In the genomic region with DNA sequence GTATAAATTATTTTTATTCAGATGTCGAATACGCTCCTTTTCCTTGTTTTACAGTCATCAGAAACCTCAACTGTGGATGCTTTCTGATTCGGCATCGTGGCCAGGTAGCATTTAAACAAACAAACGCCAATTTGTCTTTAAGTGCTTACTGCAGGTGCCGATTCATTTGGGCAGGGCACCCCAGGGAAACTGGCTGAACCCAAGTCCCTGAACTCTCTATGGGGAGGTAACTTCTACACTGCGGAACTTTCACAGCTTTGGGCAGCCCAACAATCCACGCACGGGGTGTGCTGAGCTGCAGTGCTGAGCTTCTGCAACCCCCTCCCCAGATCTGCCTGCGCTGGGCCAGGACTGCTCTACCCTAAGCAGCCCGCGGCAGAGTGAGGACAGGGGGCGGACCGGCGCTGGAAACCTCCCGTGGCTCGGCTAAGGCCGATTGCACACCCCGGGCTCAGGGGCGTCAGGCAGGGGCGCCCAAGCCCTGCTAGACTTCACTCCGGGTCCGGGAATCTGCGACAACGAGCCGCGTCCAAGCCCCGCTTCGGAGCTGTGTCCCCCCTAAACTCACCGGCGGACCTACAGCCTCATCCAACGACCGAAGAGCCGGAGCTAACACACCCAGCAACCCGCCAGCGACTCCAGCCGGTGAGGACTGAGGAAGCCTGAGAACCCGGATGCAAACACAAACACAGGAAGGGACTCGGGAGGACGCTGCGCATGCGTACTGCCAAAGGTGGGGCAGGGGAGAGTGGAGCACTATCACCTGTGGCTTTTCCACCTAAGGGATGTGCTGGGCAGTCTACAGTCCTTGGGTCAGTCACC, we compare ENCODE assay signal across 8 mouse cellular contexts. TPM values are rescaled to one million over a fixed set of nuclear protein-coding genes. Genes with fewer than 3 reads are reported as not detected.
DNase-seq lines count a peak whose midpoint lies in the region; ATAC-seq and TF ChIP-seq lines count a peak whose summit lies in the region.

A gene (minus strand): TSS at position 701 of the 822 bp plus-strand sequence.

- WGBS in bone marrow, adult 2 months, result 2% methylated on average over 42 of the region's 42 CpGs
- WGBS in kidney, embryonic 14.5 days, result 5% methylated on average over 42 of the region's 42 CpGs
- 2% methylated on average over 42 of the region's 42 CpGs for WGBS in limb, embryonic 15.5 days

- no peak for TF ChIP-seq CTCF in bone marrow, adult 2 months (IDR thresholded peaks at IDR 0.05; ENCODE audit: control insufficient read depth, insufficient read depth, low read length)
- no peak for TF ChIP-seq CTCF in embryonic fibroblast, embryonic 13.5 days (IDR thresholded peaks at IDR 0.05; ENCODE audit: borderline replicate concordance, insufficient read depth, low read length)

- peak; percentile 97 for ATAC-seq in kidney, embryonic 14.5 days (ENCODE audit: low FRiP score, low TSS enrichment)
- ATAC-seq in limb, embryonic 15.5 days (ENCODE audit: insufficient number of reproducible peaks, low FRiP score, low TSS enrichment, low read depth), result peak; percentile 84

- peak; percentile 90 for DNase-seq in 416B (ENCODE audit: low read depth)
- DNase-seq in heart, adult 9 months (ENCODE audit: low spot score in 2 of 2), result peak; percentile 83 to 91
- peak; percentile 24 to 33 for DNase-seq in monocyte, adult 2 months (ENCODE audit: low read depth in 1 of 2, low spot score in 2 of 2)
- peak; percentile 76 to 80 for DNase-seq in spleen, postnatal 36 days (ENCODE audit: low spot score in 2 of 2)

- H3K9ac ChIP-seq in kidney, embryonic 14.5 days (ENCODE audit: low read depth, low read length), result peak within 1 kb of the TSS; percentile 83
- H3K9ac ChIP-seq in limb, embryonic 15.5 days, result peak within 1 kb of the TSS; percentile 71

- H3K27ac ChIP-seq in bone marrow, adult 2 months (ENCODE audit: control insufficient read depth, insufficient read depth, low read depth, low read length, poor library complexity), result no peak within 1 kb of the TSS
- H3K27ac ChIP-seq in embryonic fibroblast, embryonic 13.5 days (ENCODE audit: insufficient read depth, low read length), result no peak within 1 kb of the TSS
- peak within 1 kb of the TSS; percentile 71 for H3K27ac ChIP-seq in kidney, embryonic 14.5 days (ENCODE audit: low read depth, low read length)
- peak within 1 kb of the TSS; percentile 88 for H3K27ac ChIP-seq in limb, embryonic 15.5 days

- H3K27me3 ChIP-seq in kidney, embryonic 14.5 days (ENCODE audit: control insufficient read depth, insufficient read depth, low read length), result no peaks in the 10 kb centered on the region
- no peaks in the 10 kb centered on the region for H3K27me3 ChIP-seq in limb, embryonic 15.5 days

- peaks cover 10% of the 10 kb centered on the region; the same call in 1 of the 2 replicates for H3K36me3 ChIP-seq in kidney, embryonic 14.5 days (ENCODE audit: control insufficient read depth, insufficient read depth, low read length)
- H3K36me3 ChIP-seq in limb, embryonic 15.5 days, result 0 out of 2 replicates have a peak, but pooled peaks cover 4% of the 10 kb centered on the region

- H3K4me3 ChIP-seq in bone marrow, adult 2 months (replicated peaks; ENCODE audit: control insufficient read depth, low read depth, low read length), result peak within 1 kb of the TSS; percentile 70
- H3K4me3 ChIP-seq in embryonic fibroblast, embryonic 13.5 days (ENCODE audit: insufficient read depth, low read length), result peak within 1 kb of the TSS; percentile 88
- peak within 1 kb of the TSS; percentile 79 for H3K4me3 ChIP-seq in kidney, embryonic 14.5 days (ENCODE audit: low read length)
- H3K4me3 ChIP-seq in limb, embryonic 15.5 days, result peak within 1 kb of the TSS; percentile 72

- TF ChIP-seq POLR2A in bone marrow, adult 2 months (IDR thresholded peaks at IDR 0.05; ENCODE audit: borderline replicate concordance, control insufficient read depth, low read depth, low read length), result peak; percentile 49; the same call in 1 of the 2 replicates
- peak; percentile 92 for TF ChIP-seq POLR2A in embryonic fibroblast, embryonic 13.5 days (IDR thresholded peaks at IDR 0.05; ENCODE audit: low read depth, low read length)

- no peaks in the 10 kb centered on the region for H3K9me3 ChIP-seq in kidney, embryonic 14.5 days (ENCODE audit: control insufficient read depth, low read length)
- H3K9me3 ChIP-seq in limb, embryonic 15.5 days, result no peaks in the 10 kb centered on the region

- H3K4me1 ChIP-seq in bone marrow, adult 2 months (ENCODE audit: control insufficient read depth, insufficient read depth, low read length), result peaks cover 1% of the 10 kb centered on the region; the same call in 1 of the 2 replicates
- no peaks in the 10 kb centered on the region for H3K4me1 ChIP-seq in embryonic fibroblast, embryonic 13.5 days (ENCODE audit: control insufficient read depth, insufficient read depth, low read length)
- peaks cover 4% of the 10 kb centered on the region; the same call in 1 of the 2 replicates for H3K4me1 ChIP-seq in kidney, embryonic 14.5 days (ENCODE audit: control insufficient read depth, insufficient read depth, low read length)
- no peaks in the 10 kb centered on the region; the same call in 1 of the 2 replicates for H3K4me1 ChIP-seq in limb, embryonic 15.5 days

- H3K4me2 ChIP-seq in kidney, embryonic 14.5 days (replicated peaks; ENCODE audit: low read depth, low read length), result peak within 1 kb of the TSS; percentile 71
- peak within 1 kb of the TSS; percentile 66 for H3K4me2 ChIP-seq in limb, embryonic 15.5 days

RNA-seq across cellular contexts. Expression of the gene that starts here (rescaled TPM):
- polyA plus RNA-seq in bone marrow, adult 2 months (2011; ENCODE audit: insufficient read depth, insufficient read length, low replicate concordance, missing spikeins), result 0.97 and 11.3 TPM in 2 replicates
- polyA plus RNA-seq in embryonic fibroblast, embryonic 13.5 days (2011; ENCODE audit: insufficient read length, low read depth, missing spikeins), result 32.3 and 35.3 TPM in 2 replicates
- 40.5 and 53.8 TPM in 2 replicates for polyA plus RNA-seq in kidney, embryonic 14.5 days (2014; fragmentation: Nextera tagmentation; extraction: Ambion mirVana)
- 43.7 and 44.0 TPM in 2 replicates for polyA plus RNA-seq in limb, embryonic 15.5 days (2015; fragmentation: Nextera tagmentation; extraction: Ambion mirVana)

Comparison
In these comparisons a context has a peak if more than half of its experiments do, and no peak if none do; other contexts are left out.
1. DNase-seq: peak in every context shown above with its lines; median percentile 90 in 416B; 87 in heart, adult 9 months; 78 in spleen, postnatal 36 days; 28 in monocyte, adult 2 months.
2. H3K27ac ChIP-seq: peak in kidney, embryonic 14.5 days (single experiment) and limb, embryonic 15.5 days (single experiment); none in bone marrow, adult 2 months (single experiment) and embryonic fibroblast, embryonic 13.5 days (single experiment).
3. Peak in every context shown above with its lines, with median percentiles within 50 percentile points of each other: H3K4me3 ChIP-seq.